Mouse (Mus musculus) olfactory bulb, adult 2 months (tissue): ENCODE measurements at regions not wholly inside any gene's neighbourhood (a gene's known extent, or its start where the extent isn't known, plus 50 kb on each side); places are given as distances from the start of the nearest gene placed in this dataset.

Source experiments
- CTCF ChIP-seq: fragments of 200-500 bp; IDR thresholded peaks from 2 replicates; pipeline ENCODE4 v1.5.1; 2012; ENCODE audit warnings: low read depth, mild to moderate bottlenecking, low read length, moderate library complexity; ENCODE audit not compliant: insufficient read depth
- POLR2A ChIP-seq: fragments of 200-500 bp; IDR thresholded peaks from 2 replicates; pipeline ENCODE4 v1.6.1; 2012; ENCODE audit warnings: mild to moderate bottlenecking, low read depth, low read length, moderate library complexity; ENCODE audit not compliant: insufficient read depth

DNA sequence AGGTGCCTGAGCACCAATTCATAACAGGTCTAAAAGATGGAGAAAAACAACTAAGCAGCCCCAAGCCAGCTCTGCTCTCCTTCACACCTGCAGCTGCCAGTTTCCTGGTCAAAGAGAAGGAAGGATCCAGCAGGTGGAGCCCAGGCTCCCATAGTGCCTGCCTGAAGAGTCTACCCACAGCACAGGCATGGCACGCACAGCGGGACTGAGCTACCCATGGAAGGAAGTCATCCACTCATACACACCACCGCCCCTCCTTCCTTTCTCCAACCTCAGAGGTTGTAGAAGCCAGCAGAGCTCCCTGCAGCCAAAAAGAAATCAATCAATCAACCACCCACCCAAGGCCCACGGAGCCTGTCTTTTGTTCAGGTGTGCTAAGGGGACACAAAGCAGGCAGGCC, 197.0 kb upstream of the Cadm1 start:
- no peak for TF ChIP-seq CTCF
- no peak for TF ChIP-seq POLR2A
